Mouse (Mus musculus): ENCODE results near the gene Cntn6.

DNA sequence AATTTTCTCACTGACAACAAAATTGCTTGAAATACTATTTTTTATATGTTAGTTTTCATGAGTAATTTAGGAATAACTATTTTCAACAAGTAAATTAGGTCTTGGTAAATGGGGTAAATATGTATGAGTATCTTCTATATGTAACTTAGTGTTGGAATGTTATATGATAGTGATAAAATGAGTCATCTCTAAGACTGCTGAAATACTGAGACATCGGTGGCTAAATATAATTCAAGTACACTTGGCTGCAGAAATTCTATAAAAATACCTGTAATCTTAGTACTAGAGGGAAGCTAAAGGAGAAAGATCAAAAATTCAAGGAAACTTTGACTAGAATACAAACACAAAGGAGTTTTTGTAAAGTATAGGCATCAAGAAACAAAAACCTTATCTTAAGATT, 21.9 kb upstream of the Cntn6 start:
- no peak for TF ChIP-seq GATA1 (IDR thresholded peaks at IDR 0.05; ENCODE audit: borderline replicate concordance, low read length)
- TF ChIP-seq FLI1 (IDR thresholded peaks at IDR 0.05; ENCODE audit: low read length) = no peak

All from megakaryocyte, embryonic 14.5 days (primary cell).